In genomic region chr3:80123666-80124065, GRCm38 (mm10) we compare ENCODE assay signal across 28 mouse cellular contexts.
DNase-seq lines count a peak whose midpoint lies in the region; ATAC-seq and TF ChIP-seq lines count a peak whose summit lies in the region.
"Had no signal": no experiment of that assay in that cellular context is flagged by ENCODE, and none has a peak within 500 bp of the region (broad histone marks: within the 10 kb centered on the region; RNA-seq: fewer than 3 reads in every experiment).

No protein-coding gene starts in this region.

- no peak overlapping the region for H3K4me2 ChIP-seq in kidney, embryonic 14.5 days (replicated peaks; ENCODE audit: low read depth, low read length)
- H3K4me2 ChIP-seq in kidney, postnatal 0 days (ENCODE audit: low read length): no peak overlapping the region
- H3K4me2 ChIP-seq: embryonic facial prominence, embryonic 12.5 days; forebrain, embryonic 12.5 days; forebrain, embryonic 15.5 days; heart, embryonic 13.5 days; hindbrain, embryonic 14.5 days had no signal

- no peak overlapping the region for H3K4me3 ChIP-seq in kidney, embryonic 14.5 days (ENCODE audit: low read length)
- no peak overlapping the region for H3K4me3 ChIP-seq in kidney, postnatal 0 days (replicated peaks; ENCODE audit: low read depth, low read length)
- H3K4me3 ChIP-seq: embryonic facial prominence, embryonic 12.5 days; erythroblast, embryonic 14.5 days; forebrain, embryonic 12.5 days; forebrain, embryonic 15.5 days; heart, adult 2 months; heart, embryonic 10.5 days; heart, embryonic 13.5 days had no signal

- no peaks in the 10 kb centered on the region for H3K9me3 ChIP-seq in kidney, embryonic 14.5 days (ENCODE audit: control insufficient read depth, low read length)
- no peaks in the 10 kb centered on the region for H3K9me3 ChIP-seq in kidney, postnatal 0 days (replicated peaks; ENCODE audit: low read length)
- H3K9me3 ChIP-seq: embryonic facial prominence, embryonic 12.5 days; forebrain, embryonic 12.5 days; forebrain, embryonic 15.5 days; heart, embryonic 10.5 days; heart, embryonic 13.5 days had no signal

- no peak overlapping the region for H3K27ac ChIP-seq in kidney, embryonic 14.5 days (ENCODE audit: low read depth, low read length)
- H3K27ac ChIP-seq in kidney, postnatal 0 days: no peak overlapping the region
- H3K27ac ChIP-seq: embryonic facial prominence, embryonic 12.5 days; forebrain, embryonic 12.5 days; forebrain, embryonic 15.5 days; heart, adult 2 months; heart, embryonic 10.5 days; heart, embryonic 13.5 days; hindbrain, embryonic 14.5 days; hindbrain, postnatal 0 days had no signal

- ATAC-seq in kidney, embryonic 14.5 days (ENCODE audit: low FRiP score, low TSS enrichment): peak; percentile 58; the same call in 1 of the 2 replicates
- no peak for ATAC-seq in kidney, postnatal 0 days (replicated peaks; ENCODE audit: low FRiP score, low read depth)
- ATAC-seq: activated CD4-positive, CD25-positive, alpha-beta regulatory T cell, adult 4 months; forebrain, embryonic 15.5 days; hindbrain, postnatal 0 days had no signal

- H3K27me3 ChIP-seq in kidney, embryonic 14.5 days (ENCODE audit: control insufficient read depth, insufficient read depth, low read length): no peaks in the 10 kb centered on the region
- no peaks in the 10 kb centered on the region for H3K27me3 ChIP-seq in kidney, postnatal 0 days (ENCODE audit: insufficient read depth, low read length)
- H3K27me3 ChIP-seq: embryonic facial prominence, embryonic 12.5 days; forebrain, embryonic 12.5 days; forebrain, embryonic 15.5 days; heart, embryonic 13.5 days had no signal

- no peaks in the 10 kb centered on the region for H3K36me3 ChIP-seq in kidney, embryonic 14.5 days (ENCODE audit: control insufficient read depth, insufficient read depth, low read length)
- no peaks in the 10 kb centered on the region for H3K36me3 ChIP-seq in kidney, postnatal 0 days (ENCODE audit: insufficient read depth, low read length)
- H3K36me3 ChIP-seq: embryonic facial prominence, embryonic 12.5 days; forebrain, embryonic 12.5 days; forebrain, embryonic 15.5 days; heart, embryonic 10.5 days; heart, embryonic 13.5 days had no signal

- no peak for TF ChIP-seq CTCF in kidney, postnatal 0 days (IDR thresholded peaks at IDR 0.05; ENCODE audit: low read depth)

- intact Hi-C loops in left cerebral cortex, postnatal 4 days (cut with DNase I): no loop called here

- WGBS in kidney, embryonic 14.5 days: 29% methylated on average over 6 of the region's 6 CpGs
- 26% methylated on average over 6 of the region's 6 CpGs for WGBS in kidney, postnatal 0 days

- peak; percentile 13 for DNase-seq in embryo, embryonic 11 days
- no peak for DNase-seq in embryo, embryonic 10.5 days (ENCODE audit: low spot score)
- no peak for DNase-seq in kidney, postnatal 14 days
- DNase-seq in kidney, postnatal 0 days (ENCODE audit: low spot score): peak; percentile 63
- DNase-seq in kidney, adult 11 months: no peak
- DNase-seq in mesoderm, embryonic 11.5 days (ENCODE audit: low read depth, low spot score): peak; percentile 54
- DNase-seq in left cerebral cortex, postnatal 4 days: no peak
- DNase-seq: adrenal gland, adult 8-10 months; adrenal gland, postnatal 25 days; cerebellum, adult 11-12 months; cerebellum, adult 8-10 months; cerebellum, postnatal 10 days; cerebellum, postnatal 36 days; gastrocnemius, postnatal 10 days; gastrocnemius, postnatal 36 days; heart, adult 2 months; heart, postnatal 14 days; heart, postnatal 4 days had no signal

- peaks cover 4% of the 10 kb centered on the region; the same call in 1 of the 2 replicates for H3K4me1 ChIP-seq in kidney, embryonic 14.5 days (ENCODE audit: control insufficient read depth, insufficient read depth, low read length)
- no peaks in the 10 kb centered on the region for H3K4me1 ChIP-seq in kidney, postnatal 0 days (replicated peaks; ENCODE audit: insufficient read depth, low read length)
- H3K4me1 ChIP-seq: embryonic facial prominence, embryonic 12.5 days; forebrain, embryonic 12.5 days; forebrain, embryonic 15.5 days; heart, embryonic 10.5 days; heart, embryonic 13.5 days had no signal

- no peak overlapping the region for H3K9ac ChIP-seq in kidney, embryonic 14.5 days (ENCODE audit: low read depth, low read length)
- no peak overlapping the region for H3K9ac ChIP-seq in kidney, postnatal 0 days (ENCODE audit: low read depth, low read length)
- H3K9ac ChIP-seq: embryonic facial prominence, embryonic 12.5 days; forebrain, embryonic 12.5 days; forebrain, embryonic 15.5 days; heart, embryonic 13.5 days; hindbrain, embryonic 14.5 days had no signal

Comparison
In these comparisons a context has a peak if more than half of its experiments do, and no peak if none do; other contexts are left out.
1. DNase-seq: peak in embryo, embryonic 11 days (single experiment), kidney, postnatal 0 days (single experiment) and mesoderm, embryonic 11.5 days (single experiment); none in embryo, embryonic 10.5 days (single experiment), kidney, postnatal 14 days (single experiment), kidney, adult 11 months (single experiment) and left cerebral cortex, postnatal 4 days (single experiment).